Mouse (Mus musculus) small intestine, adult 2 months (tissue): Measurements from ENCODE around the gene Nrg3. TPM values are rescaled to one million over a fixed set of nuclear protein-coding genes. Genes with fewer than 3 reads are reported as not detected.

Source experiments
- H3K27ac ChIP-seq: fragments of 200-500 bp; 2 replicates; pipeline ENCODE4 v1.5.1; 2012; ENCODE audit warnings: low read depth, low read length, control low read depth, inconsistent platforms; ENCODE audit not compliant: insufficient read depth
- H3K27me3 ChIP-seq: fragments of 200-500 bp; 2 replicates; pipeline ENCODE4 v1.6.1; 2012; ENCODE audit warnings: mild to moderate bottlenecking, moderate library complexity, low read length, inconsistent platforms; ENCODE audit not compliant: control insufficient read depth, insufficient read depth
- H3K36me3 ChIP-seq: fragments of 200-500 bp; 2 replicates; pipeline ENCODE4 v1.6.1; 2012; ENCODE audit warnings: mild to moderate bottlenecking, low read length, control low read depth, inconsistent platforms; ENCODE audit not compliant: control insufficient read depth, insufficient read depth
- H3K4me1 ChIP-seq: fragments of 200-500 bp; 2 replicates; pipeline ENCODE4 v1.6.1; 2012; ENCODE audit warnings: low read length, inconsistent platforms, mixed read lengths; ENCODE audit not compliant: control insufficient read depth, insufficient read depth, insufficient read length
- H3K4me3 ChIP-seq: fragments of 200-500 bp; 2 replicates; pipeline ENCODE4 v1.5.1; 2012; ENCODE audit warnings: low read depth, mild to moderate bottlenecking, control low read depth, inconsistent platforms, low read length, moderate library complexity
- CTCF ChIP-seq: fragments of 200-500 bp; IDR thresholded peaks from 2 replicates; pipeline ENCODE4 v1.5.1; 2012; ENCODE audit warnings: low read depth, mild to moderate bottlenecking, control low read depth, inconsistent platforms, low read length, moderate library complexity, mixed read lengths; ENCODE audit not compliant: insufficient replicate concordance, insufficient read length; ENCODE audit errors: extremely low read depth
- POLR2A ChIP-seq: fragments of 200-500 bp; IDR thresholded peaks from 2 replicates; pipeline ENCODE4 v1.6.1; 2012; ENCODE audit warnings: low read depth, mild to moderate bottlenecking, control low read depth, inconsistent platforms, low read length, moderate library complexity
- WGBS: fragments of 180-500 bp; shearing (Covaris S2); methylation state at CpG from one replicate; pipeline ENCODE4 v1.1.7; 2018; 5-methylcytosine and 5-hydroxymethylcytosine counted together
- polyA plus RNA-seq: library from polyadenylated mRNA; depleted of rRNA; stranded (reverse); fragments of >200 nt; gene quantifications from 2 replicates; pipeline ENCODE4 v1.2.3, GENCODE M21; 2012

Nrg3 gene
- polyA plus RNA-seq, 1 experiment, result 0.18 TPM

- H3K27me3 ChIP-seq, result no peaks in the 10 kb centered on the region
- H3K4me1 ChIP-seq, result no peaks in the 10 kb centered on the region
- no peaks in the 10 kb centered on the region for H3K36me3 ChIP-seq
- H3K27ac ChIP-seq, result no peak overlapping the region
- WGBS, result 40% methylated on average over 4 of the region's 4 CpGs
- no peak for TF ChIP-seq CTCF
- H3K4me3 ChIP-seq, result no peak overlapping the region
These were observed 769.0 kb downstream of the Nrg3 start for GRCm38 (mm10) chr14:38703894-38704293.

- 62% methylated on average over 9 of the region's 9 CpGs for WGBS
- no peaks in the 10 kb centered on the region for H3K36me3 ChIP-seq
- H3K27me3 ChIP-seq, result no peaks in the 10 kb centered on the region
- TF ChIP-seq POLR2A (no peak), CTCF (no peak)
- H3K27ac ChIP-seq, result no peak overlapping the region
- no peaks in the 10 kb centered on the region for H3K4me1 ChIP-seq
- H3K4me3 ChIP-seq, result no peak overlapping the region
These were observed 770.1 kb downstream of the Nrg3 start for GRCm38 (mm10) chr14:38702596-38703393.

- H3K4me1 ChIP-seq, result no peaks in the 10 kb centered on the region
- no peaks in the 10 kb centered on the region for H3K36me3 ChIP-seq
- no peak overlapping the region for H3K4me3 ChIP-seq
- no peak for TF ChIP-seq POLR2A
- TF ChIP-seq CTCF, result no peak
- 16% methylated on average over 1 of the region's 1 CpGs for WGBS
- no peak overlapping the region for H3K27ac ChIP-seq
- no peaks in the 10 kb centered on the region for H3K27me3 ChIP-seq
These were observed 771.5 kb downstream of the Nrg3 start for GRCm38 (mm10) chr14:38701413-38701812.

GRCm38 (mm10) chr14:38700972-38701371 lies 771.9 kb downstream of the Nrg3 start:
- 83% methylated on average over 3 of the region's 3 CpGs for WGBS
- TF ChIP-seq POLR2A, result no peak
- TF ChIP-seq CTCF, result no peak
- Histone ChIP-seq H3K4me3 (no peak overlapping the region), H3K27me3 (no peaks in the 10 kb centered on the region), H3K27ac (no peak overlapping the region), H3K36me3 (no peaks in the 10 kb centered on the region), H3K4me1 (no peaks in the 10 kb centered on the region)

GRCm38 (mm10) chr14:38659973-38660372 lies 812.9 kb downstream of the Nrg3 start:
- H3K4me3 ChIP-seq, result no peak overlapping the region
- H3K27ac ChIP-seq, result no peak overlapping the region
- H3K36me3 ChIP-seq, result no peaks in the 10 kb centered on the region
- WGBS, result 33% methylated on average over 1 of the region's 1 CpGs
- H3K27me3 ChIP-seq, result no peaks in the 10 kb centered on the region
- TF ChIP-seq CTCF (no peak), POLR2A (no peak)
- no peaks in the 10 kb centered on the region for H3K4me1 ChIP-seq

GRCm38 (mm10) chr14:38637070-38637469 lies 835.8 kb downstream of the Nrg3 start:
- Histone ChIP-seq H3K27me3 (no peaks in the 10 kb centered on the region), H3K27ac (no peak overlapping the region), H3K36me3 (no peaks in the 10 kb centered on the region), H3K4me3 (no peak overlapping the region), H3K4me1 (no peaks in the 10 kb centered on the region)
- TF ChIP-seq CTCF (no peak), POLR2A (no peak)
- WGBS, result 64% methylated on average over 3 of the region's 3 CpGs

- H3K27ac ChIP-seq, result no peak overlapping the region
- H3K4me3 ChIP-seq, result no peak overlapping the region
- no peaks in the 10 kb centered on the region for H3K27me3 ChIP-seq
- no peaks in the 10 kb centered on the region for H3K4me1 ChIP-seq
- H3K36me3 ChIP-seq, result no peaks in the 10 kb centered on the region
- TF ChIP-seq CTCF, result no peak
- no peak for TF ChIP-seq POLR2A
- WGBS, result 93% methylated on average over 3 of the region's 3 CpGs
These were observed 842.8 kb downstream of the Nrg3 start for GRCm38 (mm10) chr14:38630114-38630513.
